Mouse (Mus musculus) 3T3-L1 (cell line): ENCODE data around the gene Hoxa3.

ENCODE experiments used
- DNase-seq: peaks from one replicate; pipeline ENCODE4 v3.0.0-alpha.2; 2015; ENCODE audit warnings: low read depth, low spot score

Gene Hoxa3

DNA sequence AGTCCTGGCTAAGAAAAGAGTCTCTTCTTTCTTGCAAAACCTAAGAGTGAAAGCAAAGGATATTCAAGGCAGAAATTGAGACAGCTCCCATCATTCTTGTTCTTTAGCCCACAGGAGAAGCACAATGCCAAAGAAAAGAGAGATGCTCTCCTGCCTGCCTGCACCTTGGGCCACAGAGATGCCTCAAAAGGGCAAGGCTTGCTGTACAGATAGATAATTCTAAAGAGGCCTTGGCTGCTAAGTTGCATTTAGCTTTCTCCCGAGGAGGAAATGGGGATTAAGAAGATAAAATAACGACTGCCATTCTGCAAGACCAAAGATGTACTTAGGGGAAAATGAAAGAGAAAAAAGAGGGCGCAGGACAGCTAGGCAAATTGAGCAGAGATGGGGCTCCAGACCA is 33.8 kb upstream of the Hoxa3 start:
- no peak for DNase-seq

DNA sequence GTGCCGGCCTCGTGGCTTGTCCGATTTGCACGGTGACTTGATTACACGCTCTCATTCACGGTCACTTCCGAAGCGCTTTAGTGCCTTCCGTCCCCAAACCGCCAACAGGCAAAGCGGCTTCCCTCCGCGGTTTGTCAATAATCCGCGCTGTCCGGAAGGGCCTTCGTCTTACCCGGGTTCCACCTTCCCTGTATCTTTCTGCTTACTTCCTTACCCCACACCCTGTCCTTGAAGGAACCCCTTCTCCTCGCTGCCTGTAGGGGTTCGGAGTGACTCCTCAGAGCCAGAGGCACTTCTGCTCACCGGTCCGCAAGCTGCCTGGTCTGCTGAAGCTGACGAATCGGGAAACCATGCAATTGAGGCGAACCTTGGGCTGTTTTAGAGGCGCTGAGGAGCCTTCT is 33.3 kb upstream of the Hoxa3 start:
- DNase-seq = no peak

DNA sequence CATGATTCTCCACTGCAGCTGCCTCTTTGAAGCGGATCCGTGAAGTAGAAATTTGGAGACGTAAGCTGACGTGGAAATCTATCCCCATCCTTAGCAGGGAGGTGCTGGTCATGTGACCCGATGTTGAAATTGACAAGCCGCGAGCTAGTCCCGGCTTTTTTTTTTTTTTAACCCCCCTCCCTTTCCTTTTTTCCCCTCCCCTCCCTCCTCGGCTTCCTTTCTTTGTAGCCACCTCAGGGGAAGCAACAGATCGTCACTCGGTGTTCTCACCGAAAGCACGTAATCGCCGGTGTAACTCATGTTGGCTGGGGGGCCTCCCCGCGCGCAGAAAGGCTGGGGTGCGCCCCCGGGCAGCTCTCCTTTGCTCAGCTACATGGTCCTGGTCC is 32.6 kb upstream of the Hoxa3 start, which contains the start of gene Hoxa11:
Gene Hoxa11, minus strand, starts transcription at position 54 of the 386 bp plus-strand sequence.
- DNase-seq = no peak

- DNase-seq = no peak
Observed at GRCm38 (mm10) chr6:52245040-52245756, 32.1 kb upstream of the Hoxa3 start.

DNA sequence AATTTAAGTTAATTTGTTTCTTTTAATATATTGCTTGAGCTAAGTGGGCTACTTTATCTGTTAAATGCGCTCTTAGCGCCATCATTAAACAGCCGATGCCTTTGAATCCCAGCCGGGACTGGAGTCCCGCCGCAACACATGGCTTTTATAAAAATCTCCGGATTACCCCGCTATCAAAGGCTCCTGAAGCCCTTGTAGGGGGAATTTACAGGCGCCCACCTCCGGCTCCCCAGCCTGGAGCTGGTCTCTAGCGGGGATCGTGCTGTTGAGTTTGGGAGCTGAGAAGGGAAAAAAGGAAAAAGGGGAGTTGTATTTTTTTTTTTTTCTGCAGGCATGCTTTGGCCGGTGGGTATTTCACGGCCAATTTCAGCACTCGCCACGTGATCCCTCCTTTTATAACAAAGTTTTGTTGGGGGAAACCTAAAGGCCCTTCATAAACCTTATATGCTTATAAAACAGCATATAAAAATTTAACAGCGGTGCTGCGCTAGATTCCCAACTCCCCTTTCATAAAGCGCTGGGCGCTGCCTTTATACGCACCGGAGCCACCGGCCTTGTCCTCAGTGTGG is 31.4 kb upstream of the Hoxa3 start:
- no peak for DNase-seq

DNA sequence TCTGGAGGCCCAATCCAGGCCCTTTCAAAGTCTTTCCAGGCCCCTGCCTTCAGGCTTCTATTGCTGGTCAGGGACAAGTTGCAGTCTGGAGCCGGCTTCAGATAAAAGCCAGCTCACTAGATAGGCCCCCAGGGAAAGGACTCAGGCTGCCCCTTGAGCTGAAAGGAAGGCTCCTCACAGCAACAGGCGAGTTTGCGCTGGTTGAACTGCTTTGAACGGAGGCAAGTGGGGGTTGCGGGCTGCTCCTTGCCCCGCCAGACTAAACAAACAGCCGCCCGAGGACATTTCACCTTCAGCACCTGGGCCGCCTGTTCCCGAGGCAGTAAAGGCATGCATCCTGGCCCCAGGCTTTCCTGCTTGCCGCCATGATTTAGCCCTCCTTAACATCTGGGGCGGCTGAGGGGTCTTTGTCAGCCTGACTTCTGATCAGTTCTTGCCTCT is 30.6 kb upstream of the Hoxa3 start:
- no peak for DNase-seq

DNA sequence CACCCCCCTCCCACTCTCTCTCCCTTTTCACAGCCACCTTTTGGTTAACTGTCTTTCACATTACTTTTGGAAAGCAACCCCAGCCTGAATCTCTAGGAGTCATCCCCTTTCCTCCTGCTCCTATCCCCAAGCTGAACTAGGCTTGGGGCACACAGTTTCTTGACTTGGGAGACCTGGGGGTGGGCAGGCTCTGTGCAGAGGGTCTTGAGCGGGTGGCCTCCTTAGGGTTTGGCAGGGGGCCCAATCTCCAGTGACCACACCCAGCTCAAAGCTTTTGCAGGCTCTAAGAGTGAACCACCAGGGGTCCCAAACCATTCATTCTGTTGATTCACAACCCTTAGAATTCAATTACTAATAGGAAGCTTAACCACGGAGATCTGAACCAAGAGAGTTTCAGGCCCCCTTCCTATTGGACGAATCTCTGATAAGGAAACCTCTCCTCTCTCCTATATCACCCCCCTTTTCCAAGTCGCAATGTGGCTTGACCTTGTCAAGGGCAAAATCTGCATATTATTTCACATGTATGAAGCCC is 29.7 kb upstream of the Hoxa3 start:
- DNase-seq = no peak

GRCm38 (mm10) chr6:52241001-52241621 is 28.0 kb upstream of the Hoxa3 start:
- DNase-seq = no peak

DNA sequence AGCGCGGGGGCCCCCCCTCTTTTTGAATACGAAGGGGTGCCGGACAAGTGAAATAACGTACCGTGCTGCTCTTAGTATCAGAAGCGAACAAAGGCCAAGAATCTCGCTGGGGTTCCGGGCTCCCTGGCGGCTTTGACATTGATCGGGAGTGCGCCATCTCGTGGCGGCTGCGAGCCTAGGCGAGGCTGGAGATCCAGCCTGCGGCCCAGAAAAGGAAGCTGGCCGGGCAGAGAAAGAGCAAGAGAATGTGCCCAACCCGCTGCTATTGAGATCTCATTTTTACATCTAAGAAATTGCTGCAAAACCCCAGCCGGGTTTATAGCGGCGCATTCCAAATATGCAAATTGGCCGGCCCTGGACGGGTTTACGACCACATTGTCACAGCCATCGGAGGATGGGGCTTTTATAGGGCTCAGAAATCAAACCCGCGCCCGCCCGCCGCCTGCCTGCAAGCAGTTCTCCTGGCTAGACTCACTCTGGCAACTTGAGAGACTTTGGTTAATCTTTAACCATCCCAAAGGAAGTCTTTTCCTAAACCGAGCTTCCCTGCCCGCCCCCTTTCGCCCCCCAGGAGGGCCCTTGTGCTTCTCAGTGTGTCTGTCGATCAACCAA is 27.4 kb upstream of the Hoxa3 start, which contains the start of gene Hoxa10:
Gene Hoxa10, minus strand, starts transcription at position 466 of the 612 bp plus-strand sequence.
- DNase-seq = no peak

- DNase-seq = no peak
Observed at GRCm38 (mm10) chr6:52239625-52240388, 26.7 kb upstream of the Hoxa3 start.

GRCm38 (mm10) chr6:52238976-52239375 is 25.8 kb upstream of the Hoxa3 start:
- no peak for DNase-seq

- no peak for DNase-seq
Observed at GRCm38 (mm10) chr6:52238155-52238545, 25.0 kb upstream of the Hoxa3 start.

DNA sequence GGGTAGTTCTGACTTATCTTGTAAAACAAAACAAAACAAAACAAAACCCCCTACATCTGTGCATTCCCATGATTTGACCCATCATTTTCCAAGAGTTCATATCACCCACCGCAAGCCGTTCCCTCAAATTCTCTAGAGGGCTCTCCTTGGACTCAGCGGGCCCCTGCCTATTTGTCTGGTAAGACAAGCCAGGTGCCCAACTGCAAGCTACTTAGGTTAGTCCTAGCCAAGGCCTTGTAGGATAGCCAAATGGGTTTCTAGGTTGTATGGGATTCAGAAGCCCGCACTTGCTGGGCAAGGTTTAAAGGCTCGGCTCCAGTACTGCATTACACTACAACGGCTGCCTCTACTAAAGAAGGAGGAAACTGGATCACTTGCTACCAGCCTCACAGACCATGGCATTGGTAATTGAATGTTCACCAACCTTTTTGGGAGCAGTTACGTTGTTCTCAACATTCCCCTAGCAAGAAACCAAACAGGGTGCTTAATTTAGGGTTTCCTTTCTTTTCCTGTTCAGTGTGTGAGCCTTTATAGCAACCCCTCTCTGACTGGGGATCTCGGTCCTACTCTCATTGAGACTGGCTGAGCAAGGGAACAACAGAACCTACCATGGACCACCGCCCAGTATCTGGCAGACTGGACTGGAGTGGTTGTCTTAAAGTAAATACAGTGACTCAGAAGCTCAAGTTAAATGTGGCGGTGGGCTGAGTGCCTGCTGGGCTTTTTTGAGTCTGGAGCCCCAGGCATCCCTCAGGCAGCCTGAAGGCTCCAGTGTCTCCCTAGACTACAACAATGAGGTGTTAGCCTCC is 24.4 kb upstream of the Hoxa3 start:
- no peak for DNase-seq

GRCm38 (mm10) chr6:52236806-52237205 is 23.7 kb upstream of the Hoxa3 start:
- no peak for DNase-seq

GRCm38 (mm10) chr6:52235866-52236265 is 22.7 kb upstream of the Hoxa3 start:
- no peak for DNase-seq

DNA sequence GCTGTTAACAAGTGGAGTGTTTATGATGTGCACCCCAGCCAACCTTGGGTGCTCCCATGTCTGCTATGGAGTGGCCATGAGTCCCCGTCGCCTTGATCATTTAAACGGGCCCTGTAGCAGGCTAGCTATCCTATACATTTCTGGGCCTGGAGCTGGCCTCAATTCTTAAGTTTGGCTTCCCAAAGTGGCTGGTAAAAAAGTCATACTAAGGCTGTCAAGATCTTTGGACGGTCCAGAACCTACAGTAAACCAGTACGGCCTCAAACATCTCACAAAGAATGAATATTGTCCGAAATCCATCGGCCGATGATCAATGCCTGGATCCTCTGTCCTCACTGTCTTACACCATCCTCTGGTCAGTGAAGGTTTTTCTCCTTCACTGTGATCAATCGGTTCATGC is 22.1 kb upstream of the Hoxa3 start:
- DNase-seq = no peak

DNA sequence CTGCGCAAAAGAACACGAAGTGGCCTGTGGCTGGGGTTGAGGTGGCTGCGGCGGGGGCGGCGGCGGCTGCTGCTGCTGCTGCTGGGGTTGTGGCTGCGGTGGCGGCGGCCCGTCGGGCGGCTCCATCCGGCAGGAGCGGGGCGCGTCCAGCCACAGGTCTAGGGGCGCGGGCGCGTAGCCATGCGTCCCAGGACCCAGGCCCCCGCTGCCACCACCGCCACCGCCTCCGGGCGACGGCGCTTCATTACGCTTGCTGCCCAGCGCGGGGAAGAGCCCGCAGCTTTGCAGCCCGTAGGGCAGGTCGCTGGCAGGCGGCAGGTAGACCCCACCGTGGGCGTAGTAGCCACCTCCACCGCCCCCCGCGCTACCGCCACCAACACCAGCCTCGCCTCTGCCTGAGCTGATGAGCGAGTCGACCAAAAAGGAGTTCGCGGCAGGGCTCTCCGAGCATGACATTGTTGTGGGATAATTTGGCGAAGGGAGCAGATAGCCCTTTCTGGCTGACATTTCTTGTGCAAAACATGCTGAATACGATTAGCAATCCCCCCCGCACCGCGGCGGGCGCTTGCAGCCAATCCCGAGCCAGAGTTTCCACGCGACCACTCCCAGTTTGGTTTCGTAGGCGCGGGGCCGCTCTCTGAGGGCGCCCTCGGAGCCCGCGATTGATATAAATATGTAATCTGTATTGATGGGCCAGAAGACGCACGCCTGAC is 21.4 kb upstream of the Hoxa3 start:
- no peak for DNase-seq

GRCm38 (mm10) chr6:52233546-52234427 is 20.7 kb upstream of the Hoxa3 start:
- DNase-seq = no peak

- no peak for DNase-seq
Observed at GRCm38 (mm10) chr6:52232984-52233545, 19.9 kb upstream of the Hoxa3 start.
